Mouse (Mus musculus) forebrain, embryonic 16.5 days (tissue): ENCODE results near the gene Ppp1r14c. TPM values are rescaled to one million over a fixed set of nuclear protein-coding genes. Genes with fewer than 3 reads are reported as not detected.

Experiments used
- ATAC-seq: fragments of 200-750 bp; cut with Nextera tagmentation; 2 replicates; pipeline ENCODE4 v1.8.0; 2017; ENCODE audit warnings: mild to moderate bottlenecking, moderate library complexity
- H3K27ac ChIP-seq: fragments of 300-500 bp; sonication (generic); 2 replicates; pipeline ENCODE4 v1.5.1; 2014; ENCODE audit warnings: low read length, control low read depth
- H3K27me3 ChIP-seq: fragments of 300-500 bp; sonication (generic); replicated peaks from 2 replicates; pipeline ENCODE4 v1.6.1; 2014; ENCODE audit warnings: low read length; ENCODE audit not compliant: control insufficient read depth, insufficient read depth
- H3K36me3 ChIP-seq: fragments of 300-500 bp; sonication (generic); 2 replicates; pipeline ENCODE4 v1.6.1; 2014; ENCODE audit not compliant: control insufficient read depth, insufficient read depth
- H3K4me1 ChIP-seq: fragments of 300-500 bp; sonication (generic); replicated peaks from 2 replicates; pipeline ENCODE4 v1.6.1; 2014; ENCODE audit warnings: low read length; ENCODE audit not compliant: control insufficient read depth, insufficient read depth
- H3K4me2 ChIP-seq: fragments of 300-500 bp; sonication (generic); 2 replicates; pipeline ENCODE4 v1.6.1; 2014; ENCODE audit warnings: mild to moderate bottlenecking, low read length, control low read depth
- H3K4me3 ChIP-seq: fragments of 300-500 bp; sonication (generic); replicated peaks from 2 replicates; pipeline ENCODE4 v1.5.1; 2014; ENCODE audit warnings: mild to moderate bottlenecking, low read length, control low read depth
- H3K9ac ChIP-seq: fragments of 300-500 bp; sonication (generic); replicated peaks from 2 replicates; pipeline ENCODE4 v1.6.1; 2014; ENCODE audit warnings: low read depth, low read length, control low read depth
- H3K9me3 ChIP-seq: fragments of 300-500 bp; sonication (generic); 2 replicates; pipeline ENCODE4 v1.6.1; 2016; ENCODE audit warnings: low read length; ENCODE audit not compliant: control insufficient read depth
- WGBS: fragments of 180-500 bp; shearing (Covaris S2); extraction: QIAGEN DNeasy Blood & Tissue Kit; methylation state at CpG from one replicate; pipeline ENCODE4 v1.1.7; 2014; 5-methylcytosine and 5-hydroxymethylcytosine counted together
- microRNA-seq: library from miRNA; unstranded; fragments of <30 nt; microRNA quantifications from one replicate; pipeline ENCODE4, GENCODE M21; 2017
- polyA plus RNA-seq: library from polyadenylated mRNA; unstranded; fragments of >200 nt; fragmentation: Nextera tagmentation; extraction: Ambion mirVana; gene quantifications from 2 replicates; pipeline ENCODE4 v1.2.1, GENCODE M21; 2015

Ppp1r14c gene
- polyA plus RNA-seq, 1 experiment from 2014 or later, result 56.5 TPM

GRCm38 (mm10) chr10:3512620-3513305 is 146.9 kb downstream of the Ppp1r14c start:
- Histone ChIP-seq H3K4me2 (no peak overlapping the region), H3K4me1 (peaks cover 16% of the 10 kb centered on the region)
- WGBS, result 75% methylated on average over 8 of the region's 8 CpGs

GRCm38 (mm10) chr10:3513947-3514346 is 148.1 kb downstream of the Ppp1r14c start:
- Histone ChIP-seq H3K4me3 (no peak overlapping the region), H3K27ac (peak overlapping the region; percentile 41; the same call in 1 of the 2 replicates), H3K9ac (no peak overlapping the region), H3K9me3 (no peaks in the 10 kb centered on the region), H3K4me1 (peaks cover 10% of the 10 kb centered on the region), H3K4me2 (no peak overlapping the region), H3K36me3 (no peaks in the 10 kb centered on the region), H3K27me3 (no peaks in the 10 kb centered on the region)
- 60% methylated on average over 6 of the region's 6 CpGs for WGBS
- no peak for ATAC-seq

More at GRCm38 (mm10) chr10:3512620-3513305, 146.9 kb downstream of the Ppp1r14c start:
- H3K27me3 ChIP-seq, result no peaks in the 10 kb centered on the region
- H3K9ac ChIP-seq, result no peak overlapping the region
- H3K36me3 ChIP-seq, result no peaks in the 10 kb centered on the region
- no peaks in the 10 kb centered on the region for H3K9me3 ChIP-seq
- no peak overlapping the region for H3K27ac ChIP-seq
- H3K4me3 ChIP-seq, result no peak overlapping the region
- no peak for ATAC-seq

Small RNA genes within 50 kb of the gene (microRNA-seq; reads per million reads assigned to microRNA genes)
- gene Gm24482, result not detected

Other genes with a start within 250 kb of the Ppp1r14c start
- gene H60c, start 98.3 kb upstream of the Ppp1r14c start, polyA plus RNA-seq, result not detected in 2 replicates
- 0.15 and 0.22 TPM in 2 replicates for gene Iyd, start 174.2 kb downstream of the Ppp1r14c start, polyA plus RNA-seq